Mouse (Mus musculus) spleen, adult 2 months (tissue): ENCODE measurements around the gene Mrpl37. TPM values are rescaled to one million over a fixed set of nuclear protein-coding genes. Genes with fewer than 3 reads are reported as not detected.

ENCODE experiments used
- DNase-seq, 2 experiments: peaks; one replicate each; pipeline versions ENCODE4 v3.0.0 to v3.0.0-alpha.2; 2012 to 2021; ENCODE audit warnings: low spot score in 2 of 2, low read depth in 1 of 2
- H3K27ac ChIP-seq: fragments of 200-500 bp; 2 replicates; pipeline ENCODE4 v1.5.1; 2012; ENCODE audit warnings: low read length, inconsistent platforms; ENCODE audit not compliant: insufficient read depth
- H3K27me3 ChIP-seq: fragments of 200-500 bp; 2 replicates; pipeline ENCODE4 v1.6.1; 2012; ENCODE audit warnings: mild to moderate bottlenecking, moderate library complexity, low read length, inconsistent platforms; ENCODE audit not compliant: control insufficient read depth, insufficient read depth
- H3K36me3 ChIP-seq: fragments of 200-500 bp; 2 replicates; pipeline ENCODE4 v1.6.1; 2012; ENCODE audit warnings: mild to moderate bottlenecking, low read length, inconsistent platforms; ENCODE audit not compliant: control insufficient read depth, insufficient read depth
- H3K4me1 ChIP-seq: fragments of 200-500 bp; 2 replicates; pipeline ENCODE4 v1.6.1; 2011; ENCODE audit warnings: inconsistent platforms; ENCODE audit not compliant: control insufficient read depth, insufficient read depth, insufficient read length
- H3K4me3 ChIP-seq: fragments of 200-500 bp; 2 replicates; pipeline ENCODE4 v1.5.1; 2011; ENCODE audit warnings: mild to moderate bottlenecking, inconsistent platforms; ENCODE audit not compliant: insufficient read depth, insufficient read length; ENCODE audit errors: extremely low read depth
- CTCF ChIP-seq: fragments of 200-500 bp; IDR thresholded peaks from 2 replicates; pipeline ENCODE4 v1.5.1; 2011; ENCODE audit warnings: mild to moderate bottlenecking, inconsistent platforms; ENCODE audit not compliant: insufficient read depth, insufficient read length, insufficient replicate concordance; ENCODE audit errors: extremely low read depth
- POLR2A ChIP-seq: fragments of 200-500 bp; IDR thresholded peaks from 2 replicates; pipeline ENCODE4 v1.6.1; 2011; ENCODE audit warnings: low read depth, low read length, inconsistent platforms
- WGBS: fragments of 180-500 bp; shearing (Covaris S2); methylation state at CpG from one replicate; pipeline ENCODE4 v1.1.7; 2018; 5-methylcytosine and 5-hydroxymethylcytosine counted together
- polyA plus RNA-seq: library from polyadenylated mRNA; depleted of rRNA; stranded (reverse); fragments of >200 nt; gene quantifications from 2 replicates; pipeline ENCODE4 v1.2.3, GENCODE M21; 2012

Mrpl37 gene
- polyA plus RNA-seq, 1 experiment, result 31.9 TPM

- H3K4me1 ChIP-seq, result no peaks in the 10 kb centered on the region
- no peaks in the 10 kb centered on the region for H3K27me3 ChIP-seq
- no peak for DNase-seq
- 93% methylated on average over 3 of the region's 3 CpGs for WGBS
- no peak overlapping the region for H3K4me3 ChIP-seq
- no peak for TF ChIP-seq CTCF
- no peak for TF ChIP-seq POLR2A
- H3K36me3 ChIP-seq, result peaks cover 16% of the 10 kb centered on the region
- H3K27ac ChIP-seq, result no peak overlapping the region
Measured at GRCm38 (mm10) chr4:107056088-107056487, 10.6 kb downstream of the Mrpl37 start.

DNA sequence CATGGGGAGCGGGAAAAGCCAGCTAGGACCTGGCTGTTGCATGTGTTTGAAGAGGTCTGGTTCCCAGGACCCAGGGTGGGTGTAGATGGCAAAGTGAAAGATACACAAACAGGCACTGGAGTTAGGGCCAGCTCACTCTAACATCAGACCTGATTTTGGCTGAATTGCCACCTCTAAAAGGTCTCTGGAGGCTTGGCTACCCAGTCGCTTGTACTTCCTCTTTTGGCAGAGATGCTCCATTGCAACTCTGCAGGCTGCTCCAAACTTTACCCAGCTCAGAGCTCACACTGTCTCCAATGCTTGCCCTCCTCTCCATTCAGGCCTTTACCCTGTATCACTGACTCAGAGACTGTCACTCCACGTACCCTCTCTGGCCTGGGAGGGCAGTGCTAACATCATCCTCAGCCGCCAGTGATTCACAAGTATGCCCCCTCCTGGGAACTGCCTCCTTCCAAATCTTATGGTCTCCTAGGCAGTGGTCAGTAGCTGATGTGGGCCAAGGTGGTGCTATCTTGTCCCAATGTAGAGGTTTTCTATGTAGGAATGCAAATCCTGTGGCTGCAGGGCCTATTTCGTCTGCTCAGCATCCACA, 13.6 kb downstream of the Mrpl37 start:
- Histone ChIP-seq H3K4me1 (no peaks in the 10 kb centered on the region), H3K27ac (no peak overlapping the region), H3K36me3 (peaks cover 9% of the 10 kb centered on the region), H3K27me3 (no peaks in the 10 kb centered on the region), H3K4me3 (no peak overlapping the region)
- 62% methylated on average over 5 of the region's 5 CpGs for WGBS
- TF ChIP-seq CTCF (no peak), POLR2A (no peak)
- DNase-seq, result no peak

DNA sequence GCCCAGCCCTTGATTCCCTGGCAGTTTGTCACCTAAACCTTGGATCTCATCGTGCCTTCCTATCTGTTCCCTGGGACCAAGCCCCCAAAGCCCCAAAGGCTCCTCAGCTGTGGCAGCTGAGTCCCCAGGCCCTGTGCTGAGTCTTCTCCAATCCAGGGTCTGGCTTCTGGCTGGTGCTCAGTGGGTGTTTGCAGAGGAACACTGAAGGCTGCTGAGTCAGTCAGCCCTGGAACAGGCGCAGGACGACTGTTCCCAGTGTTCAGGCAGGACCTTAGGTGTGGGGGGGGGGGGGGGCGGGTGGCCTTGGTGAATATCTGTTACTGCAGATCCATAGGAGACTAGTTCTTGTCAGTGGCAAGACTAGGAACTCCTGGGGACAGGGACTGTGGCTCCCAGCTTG, 14.8 kb downstream of the Mrpl37 start:
- TF ChIP-seq POLR2A, result no peak
- TF ChIP-seq CTCF, result no peak
- H3K4me1 ChIP-seq, result no peaks in the 10 kb centered on the region

DNA sequence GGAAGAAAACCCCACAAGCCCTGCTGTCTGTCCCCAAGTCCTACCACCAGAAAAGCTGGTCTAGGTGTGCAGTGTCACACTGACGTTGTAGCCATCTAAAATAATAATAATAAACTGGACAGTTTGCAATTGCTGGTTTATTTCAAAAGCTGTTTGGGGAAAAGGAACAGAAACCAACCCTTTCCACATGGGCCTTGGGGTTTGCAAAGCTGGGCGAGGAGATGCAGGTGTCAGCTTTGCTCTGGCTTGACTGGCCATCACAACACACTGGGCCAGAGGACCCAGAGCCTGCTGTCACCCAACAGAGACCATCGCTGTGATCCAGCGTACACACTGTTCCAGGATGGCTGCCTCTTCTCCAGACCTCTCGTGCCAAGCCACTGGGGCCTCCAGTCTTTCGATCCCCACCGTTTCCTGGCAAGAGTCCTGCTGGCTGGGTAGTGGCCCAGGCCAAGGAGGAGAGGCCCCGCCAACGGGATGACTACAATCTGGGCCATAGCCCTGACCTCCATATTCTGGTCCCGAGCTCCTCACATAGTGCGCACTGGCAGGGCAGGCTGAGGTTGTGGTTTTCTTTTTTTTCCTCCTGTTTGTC, 18.0 kb downstream of the Mrpl37 start:
- no peak overlapping the region for H3K27ac ChIP-seq
- no peak for DNase-seq
- no peak for TF ChIP-seq POLR2A
- no peak for TF ChIP-seq CTCF
- no peaks in the 10 kb centered on the region for H3K4me1 ChIP-seq
- 77% methylated on average over 11 of the region's 11 CpGs for WGBS
- H3K36me3 ChIP-seq, result 0 out of 2 replicates have a peak, but pooled peaks cover 3% of the 10 kb centered on the region
- H3K27me3 ChIP-seq, result no peaks in the 10 kb centered on the region
- H3K4me3 ChIP-seq, result no peak overlapping the region

More for the DNA sequence above, 14.8 kb downstream of the Mrpl37 start:
- DNase-seq, result no peak
- no peaks in the 10 kb centered on the region for H3K27me3 ChIP-seq
- 70% methylated on average over 4 of the region's 4 CpGs for WGBS
- H3K36me3 ChIP-seq, result peaks cover 3% of the 10 kb centered on the region
- no peak overlapping the region for H3K27ac ChIP-seq
- no peak overlapping the region for H3K4me3 ChIP-seq

DNA sequence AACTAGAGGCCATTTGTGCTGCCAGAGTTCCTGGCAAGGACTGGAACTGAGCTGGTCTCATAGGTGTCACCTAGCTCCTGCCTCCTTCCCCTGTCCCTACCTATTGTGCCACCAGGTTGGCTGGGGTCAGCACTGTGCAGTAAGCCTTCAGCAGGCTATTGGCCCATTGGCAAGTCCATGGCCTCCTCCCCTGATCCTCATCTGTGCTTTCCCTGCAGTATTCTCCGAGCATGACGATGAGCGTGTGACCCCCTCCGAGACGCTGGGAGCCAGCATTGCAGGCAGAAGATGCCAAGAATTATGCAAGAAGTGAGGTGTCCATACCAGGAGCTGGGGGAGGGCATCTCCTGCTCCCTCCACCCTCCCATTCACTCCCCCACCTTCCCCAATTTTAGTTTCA, 18.9 kb downstream of the Mrpl37 start:
- WGBS, result 92% methylated on average over 5 of the region's 5 CpGs
- Histone ChIP-seq H3K27ac (no peak overlapping the region), H3K27me3 (no peaks in the 10 kb centered on the region), H3K4me1 (no peaks in the 10 kb centered on the region), H3K36me3 (0 out of 2 replicates have a peak, but pooled peaks cover 3% of the 10 kb centered on the region), H3K4me3 (no peak overlapping the region)
- TF ChIP-seq POLR2A (no peak), CTCF (no peak)
- no peak for DNase-seq

- TF ChIP-seq CTCF (no peak), POLR2A (no peak)
- H3K27ac ChIP-seq, result no peak overlapping the region
- peaks cover 7% of the 10 kb centered on the region; the same call in 1 of the 2 replicates for H3K36me3 ChIP-seq
- no peaks in the 10 kb centered on the region for H3K27me3 ChIP-seq
- H3K4me1 ChIP-seq, result no peaks in the 10 kb centered on the region
- DNase-seq, result no peak
- WGBS, result 97% methylated on average over 13 of the region's 13 CpGs
- no peak overlapping the region for H3K4me3 ChIP-seq
Measured at GRCm38 (mm10) chr4:107045188-107045587, 21.5 kb downstream of the Mrpl37 start.

- TF ChIP-seq POLR2A (no peak), CTCF (no peak)
- no peaks in the 10 kb centered on the region for H3K4me1 ChIP-seq
- H3K36me3 ChIP-seq, result peaks cover 7% of the 10 kb centered on the region
- no peak overlapping the region for H3K4me3 ChIP-seq
- no peak overlapping the region for H3K27ac ChIP-seq
- WGBS, result 74% methylated on average over 6 of the region's 6 CpGs
- no peak for DNase-seq
- H3K27me3 ChIP-seq, result no peaks in the 10 kb centered on the region
Measured at GRCm38 (mm10) chr4:107042304-107042703, 24.4 kb downstream of the Mrpl37 start.
